Mouse (Mus musculus): Measurements from ENCODE around the gene Sox11. TPM values are rescaled to one million over a fixed set of nuclear protein-coding genes. Genes with fewer than 3 reads are reported as not detected.

Gene Sox11
- total RNA-seq, 4 experiments from 2014 or later: 0.03 to 0.11 (median 0.08) TPM

DNA sequence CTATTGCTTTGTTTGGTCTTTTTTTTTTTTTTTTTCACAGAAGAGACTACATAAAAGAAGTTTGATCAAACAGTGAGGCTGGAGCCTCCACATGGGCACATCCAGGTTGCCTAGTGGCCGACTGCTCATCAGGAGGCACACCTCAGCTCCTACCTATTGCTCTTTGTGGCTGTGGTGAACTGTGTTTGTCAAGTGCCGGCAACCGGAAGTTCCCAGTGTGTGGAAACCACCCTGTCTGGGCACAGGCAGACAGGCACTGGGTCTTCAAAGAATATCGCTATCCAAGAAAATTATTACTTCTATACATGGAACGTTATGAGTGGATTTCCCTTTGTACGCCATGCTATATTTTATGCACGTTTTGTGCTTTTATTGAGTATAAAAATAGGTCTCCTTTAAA, 6.0 kb downstream of the Sox11 start:
- no peak for DNase-seq

DNA sequence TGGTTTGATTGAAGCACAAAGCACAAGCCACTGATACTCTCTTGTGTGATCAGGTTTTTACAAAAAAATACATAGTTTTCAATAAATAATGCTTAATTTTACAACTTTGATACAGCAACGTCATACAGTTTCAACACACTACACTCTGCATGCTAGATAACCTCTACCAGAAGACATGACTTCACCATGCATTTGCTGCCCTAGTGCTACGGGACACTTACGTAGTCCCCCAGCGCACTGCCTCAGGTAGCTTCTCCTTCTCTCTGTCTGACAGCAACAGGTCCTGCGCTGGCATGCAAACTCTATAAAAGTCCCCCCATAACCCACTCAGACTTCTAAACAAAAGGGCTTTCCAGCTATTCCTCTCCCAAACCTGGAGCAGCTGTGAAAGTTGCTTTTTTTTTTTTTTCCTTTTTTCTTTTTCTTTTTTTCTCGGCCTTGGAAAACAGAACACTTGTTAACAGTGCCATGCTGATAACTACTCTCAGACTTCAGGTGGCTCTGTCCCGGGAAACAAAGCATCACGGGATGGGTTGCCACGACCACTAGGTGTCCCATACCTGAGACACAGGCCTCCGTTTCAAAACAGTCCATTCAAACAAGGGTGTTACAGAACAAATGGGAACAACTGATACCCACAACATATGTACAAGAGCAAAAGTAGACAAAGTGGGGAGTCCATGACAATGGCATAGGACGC, 6.9 kb downstream of the Sox11 start:
- DNase-seq: no peak

DNA sequence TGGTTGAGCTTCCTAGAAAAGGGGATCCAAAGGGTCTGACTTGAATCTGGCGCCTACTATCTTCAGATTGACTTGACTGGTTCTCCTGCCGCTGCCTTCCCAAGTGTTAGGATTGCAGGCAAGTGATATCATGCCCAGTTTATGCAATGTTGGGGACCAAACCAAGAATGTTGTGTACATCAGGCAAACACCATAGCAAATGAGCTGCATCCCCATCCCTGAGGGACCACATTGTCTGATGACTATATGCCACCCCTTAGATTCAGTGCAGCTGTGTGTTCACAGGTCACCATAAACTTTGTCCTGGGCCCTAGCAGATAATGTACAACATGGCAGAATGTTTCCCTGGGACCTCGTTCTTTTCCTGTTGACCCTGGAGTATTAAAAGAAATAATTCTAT, 8.8 kb downstream of the Sox11 start:
- no peak for DNase-seq

DNA sequence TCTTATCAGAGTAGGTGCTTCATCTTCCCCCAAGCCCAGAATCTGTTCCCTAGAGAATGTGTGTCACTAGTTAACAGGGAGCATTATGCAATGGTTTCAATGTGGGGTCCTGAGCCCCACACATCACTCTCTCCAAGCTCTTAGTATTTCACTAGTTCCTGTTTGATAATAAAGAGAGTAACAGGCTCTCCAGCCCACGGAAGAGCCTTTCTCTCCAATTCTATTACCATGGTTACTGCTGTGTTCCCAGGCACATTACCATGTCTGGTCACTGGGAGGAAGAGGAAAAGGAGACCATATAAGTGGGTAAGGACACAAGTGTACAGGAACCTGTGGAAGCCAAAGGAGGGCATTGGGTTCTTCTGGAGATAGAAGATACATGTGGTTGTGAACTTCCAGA, 19.0 kb downstream of the Sox11 start:
- DNase-seq: no peak

DNA sequence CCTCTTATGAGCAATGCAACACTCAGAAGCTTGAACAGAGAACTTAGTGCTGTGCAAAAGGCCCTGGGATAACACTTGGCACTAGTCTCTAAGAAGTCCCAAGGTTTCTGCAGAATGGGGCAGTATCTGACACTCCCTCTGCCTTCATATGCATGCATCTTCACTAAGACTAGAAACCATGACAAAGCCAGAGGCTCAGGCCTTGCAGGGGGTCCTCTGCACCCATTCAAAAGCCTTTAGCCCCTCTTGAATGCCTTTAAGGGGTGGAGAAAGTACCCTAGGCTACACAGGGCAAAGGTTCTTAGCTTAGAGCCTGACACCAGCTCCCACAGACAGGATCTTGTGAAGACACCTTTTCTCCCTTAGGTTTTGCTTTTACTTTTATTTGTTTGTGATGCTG, 21.7 kb downstream of the Sox11 start:
- no peak for DNase-seq

DNA sequence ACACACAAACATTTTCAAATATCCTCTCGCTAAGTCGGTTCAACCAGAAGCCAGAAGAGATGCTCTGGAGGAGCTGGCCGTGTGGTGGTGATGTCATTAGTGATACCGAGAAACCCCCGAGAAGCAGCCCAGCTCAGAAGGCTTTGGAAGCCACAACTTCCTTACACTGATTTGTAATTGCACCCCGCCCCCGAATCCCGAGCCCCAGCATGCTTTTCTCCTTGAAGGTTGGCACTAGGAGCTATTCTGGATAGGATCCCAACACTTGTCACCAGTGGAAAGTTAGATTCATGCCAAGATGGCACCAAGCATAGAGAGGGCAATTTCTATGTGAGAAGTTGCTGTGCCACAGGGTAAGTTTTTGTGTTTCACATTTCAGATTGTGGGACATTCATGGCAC, 29.4 kb downstream of the Sox11 start:
- no peak for DNase-seq

DNA sequence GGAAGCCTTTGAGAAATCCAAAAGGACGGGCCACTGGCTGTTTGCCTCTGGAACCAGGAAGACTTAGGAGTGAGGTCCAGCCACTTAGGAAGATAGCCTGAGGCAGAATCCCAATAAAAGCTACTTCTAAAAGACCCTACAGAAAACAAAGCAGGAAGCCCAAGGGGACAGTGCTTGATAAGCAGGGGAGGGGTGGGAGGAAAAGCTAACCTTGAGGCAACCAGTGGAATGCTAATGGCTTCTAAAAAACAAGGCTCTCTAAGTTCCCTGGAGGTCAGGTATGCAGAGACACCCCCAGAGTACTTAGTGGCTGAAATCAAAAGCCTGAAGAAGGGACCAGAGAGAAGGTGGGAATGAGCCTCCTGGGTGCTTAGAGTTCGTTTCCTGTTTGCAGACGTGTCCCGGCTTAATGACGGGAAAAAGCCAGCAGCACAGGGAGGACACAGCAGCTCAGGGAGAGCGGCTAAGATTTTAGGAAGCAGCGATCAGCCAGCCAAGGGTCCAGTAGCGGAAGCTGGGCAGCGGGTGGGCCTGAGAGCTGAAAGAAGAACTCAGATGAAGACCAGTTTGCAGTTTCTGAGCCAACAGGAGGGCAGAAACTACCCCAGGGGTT, 30.4 kb downstream of the Sox11 start:
- no peak for DNase-seq

DNA sequence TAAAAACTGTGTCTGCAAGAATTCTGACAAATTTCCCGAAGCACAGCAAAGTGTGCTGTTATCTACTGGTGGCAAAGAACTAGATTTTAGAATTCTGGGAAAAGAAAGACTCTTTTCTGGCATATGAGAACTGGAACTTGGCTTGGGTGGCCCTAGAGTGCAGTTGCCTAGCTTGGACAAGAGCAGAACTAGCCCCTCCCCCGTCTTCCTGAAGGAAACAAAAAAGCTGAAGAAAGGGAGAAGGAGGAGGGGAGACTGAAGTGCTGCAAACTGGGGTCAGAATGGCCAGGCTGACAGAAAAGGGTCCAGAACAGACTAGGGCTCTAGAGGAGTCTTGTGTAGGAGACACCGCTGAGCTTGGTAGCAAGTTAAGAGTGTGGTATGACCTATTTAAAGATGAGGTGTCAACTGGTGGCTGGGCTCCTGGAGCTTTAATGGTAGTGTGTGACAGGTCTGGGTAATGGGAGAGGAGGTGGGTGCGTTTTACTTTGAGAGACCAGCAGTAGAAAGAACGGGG, 31.0 kb downstream of the Sox11 start:
- no peak for DNase-seq

DNA sequence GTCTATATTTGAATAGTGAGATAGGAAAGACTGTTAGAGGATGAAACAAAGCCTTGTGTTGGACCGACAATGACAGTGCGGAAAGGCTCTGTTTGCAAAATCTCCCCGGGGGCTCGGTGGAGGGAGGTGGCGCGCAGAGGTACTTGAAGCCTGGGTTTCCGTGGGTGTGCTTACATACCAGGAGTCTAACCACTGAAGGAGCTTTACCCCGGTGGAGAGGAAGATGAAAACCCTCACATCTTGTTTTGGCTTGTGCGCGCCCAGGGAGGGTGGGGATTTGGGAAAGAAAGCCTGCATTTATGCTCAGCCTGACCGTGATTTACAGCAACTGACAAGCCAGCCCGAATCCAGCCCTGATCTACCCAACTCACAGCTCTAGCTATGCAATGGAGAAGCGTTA, 31.7 kb downstream of the Sox11 start:
- DNase-seq: no peak

DNA sequence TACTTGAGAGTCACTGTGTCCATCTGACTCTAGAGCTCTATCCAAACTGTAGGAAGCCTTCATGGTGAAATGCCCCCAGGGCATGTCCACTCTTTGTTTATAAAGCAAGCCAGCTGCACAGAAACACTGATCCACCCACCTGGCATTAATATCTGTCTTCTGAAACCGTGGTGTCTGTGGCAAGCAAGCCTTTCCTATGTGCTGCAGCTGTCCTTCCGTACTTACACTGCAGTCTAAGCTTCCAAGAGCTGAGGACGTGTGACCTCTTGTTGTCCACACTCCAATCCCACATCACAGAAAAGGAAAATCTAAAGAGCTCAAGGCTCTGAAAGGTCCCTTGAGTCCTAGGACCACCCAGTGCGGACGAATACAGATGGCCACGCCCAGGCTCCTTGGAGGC, 32.4 kb downstream of the Sox11 start:
- DNase-seq: no peak

DNA sequence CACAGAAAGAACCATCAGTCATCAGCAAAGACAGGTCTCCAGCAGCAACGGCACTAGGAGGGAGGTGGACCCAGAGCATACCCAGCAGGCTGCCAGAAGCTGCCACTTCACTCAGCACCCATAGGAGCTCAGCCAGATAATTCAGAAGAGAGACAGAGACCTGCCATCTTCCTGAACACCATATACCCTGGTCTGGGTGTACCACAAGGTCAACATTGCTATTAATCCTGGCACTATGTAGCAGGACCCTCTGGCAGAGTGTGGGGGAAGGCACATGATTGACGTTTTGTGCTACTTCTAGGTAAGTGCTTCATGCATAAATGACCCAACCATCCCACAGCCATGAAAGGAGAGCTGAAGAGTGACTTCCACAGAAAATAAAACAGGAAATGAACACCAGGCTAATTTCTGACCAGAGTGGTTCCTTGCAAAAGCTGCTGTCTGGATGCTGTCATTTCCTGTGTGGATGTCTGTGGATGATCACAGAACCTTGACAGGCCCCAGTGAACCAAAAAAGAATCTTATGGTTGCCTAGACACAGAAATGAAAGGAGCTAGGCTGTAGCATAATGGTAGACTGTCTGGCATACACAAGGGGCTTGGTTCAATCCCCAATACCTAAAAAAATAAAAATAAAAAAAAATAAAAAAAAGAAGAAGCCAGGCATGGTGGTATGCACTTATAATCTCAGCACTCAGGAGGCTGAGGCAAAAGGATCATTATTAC, 37.5 kb downstream of the Sox11 start:
- DNase-seq: no peak

DNA sequence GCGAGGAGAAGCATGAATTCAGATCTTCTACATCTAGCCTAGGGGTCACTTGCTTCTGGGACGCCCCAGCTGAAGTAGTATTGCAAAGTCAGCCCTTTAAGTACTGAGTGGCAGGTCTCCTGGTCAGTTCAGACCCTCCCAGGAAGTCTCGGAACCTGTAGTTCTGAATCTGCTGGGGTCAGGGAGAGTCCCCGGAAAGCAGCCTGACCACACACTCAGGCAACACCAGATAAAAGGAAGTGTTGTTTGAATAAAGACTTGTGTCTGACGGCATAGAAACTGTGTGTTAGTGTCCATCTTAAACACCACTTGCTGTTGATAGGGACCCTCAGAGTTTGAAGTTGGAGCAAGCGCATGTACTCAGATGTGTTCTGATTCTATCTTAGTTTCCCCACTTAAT, 39.2 kb downstream of the Sox11 start:
- DNase-seq: no peak

DNA sequence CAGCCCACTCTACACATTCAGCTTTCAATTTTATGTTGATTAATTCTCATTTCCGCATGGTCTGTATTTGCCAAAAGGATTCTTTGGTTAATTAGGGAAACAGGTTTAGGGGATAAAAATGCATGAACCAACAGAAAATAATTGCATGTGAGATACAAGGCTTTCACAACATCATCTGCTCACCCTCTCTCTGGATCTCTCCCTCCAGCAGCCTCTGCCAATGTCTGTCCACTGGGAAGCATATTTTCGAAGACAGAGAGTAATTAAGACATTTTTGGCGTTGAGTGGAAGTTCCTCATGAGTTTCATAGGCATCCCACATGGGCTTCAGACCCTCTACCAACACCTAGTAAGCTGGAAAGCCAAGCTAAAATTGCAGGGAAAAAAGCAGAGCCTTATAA, 43.7 kb downstream of the Sox11 start:
- DNase-seq: no peak

DNA sequence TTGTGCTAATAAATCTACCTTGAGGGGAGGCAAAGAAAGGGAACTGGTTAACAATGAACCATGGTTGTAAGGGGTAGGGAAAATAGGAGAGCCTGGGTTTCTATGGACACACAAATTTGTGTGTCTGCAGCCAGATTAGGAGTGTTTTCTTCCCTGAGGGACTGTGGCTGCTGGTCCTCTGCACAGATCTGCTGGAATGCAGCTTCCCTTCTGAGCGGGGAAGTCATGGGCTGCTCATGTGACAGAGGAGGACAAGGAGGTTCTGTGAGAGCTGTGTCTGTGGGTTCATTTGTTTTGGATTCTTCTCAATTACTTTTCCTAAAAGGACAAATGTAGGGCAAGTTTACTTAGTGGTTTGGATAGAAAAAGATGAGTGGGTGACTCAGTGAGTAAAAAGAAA, 48.2 kb downstream of the Sox11 start:
- no peak for DNase-seq

DNA sequence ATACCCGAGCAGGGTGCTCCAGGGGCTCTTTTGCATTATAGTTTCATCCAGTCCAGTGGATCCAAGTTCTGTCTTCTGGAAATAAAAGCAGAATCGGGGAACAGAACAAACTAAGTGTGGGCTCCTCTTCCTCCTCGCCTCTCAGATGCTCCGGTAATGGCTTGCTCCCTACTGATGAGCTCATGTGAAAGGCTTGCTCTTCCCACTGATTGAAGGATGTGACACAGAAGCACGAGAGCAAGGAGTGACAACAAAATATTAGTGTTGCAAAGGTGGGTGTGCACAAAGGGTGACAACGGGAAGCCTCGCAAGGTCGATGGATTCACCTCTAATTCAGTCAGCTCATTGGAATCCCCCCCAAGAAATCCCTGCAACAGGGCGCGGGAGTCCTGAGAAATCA, 48.6 kb downstream of the Sox11 start:
- DNase-seq: no peak

DNA sequence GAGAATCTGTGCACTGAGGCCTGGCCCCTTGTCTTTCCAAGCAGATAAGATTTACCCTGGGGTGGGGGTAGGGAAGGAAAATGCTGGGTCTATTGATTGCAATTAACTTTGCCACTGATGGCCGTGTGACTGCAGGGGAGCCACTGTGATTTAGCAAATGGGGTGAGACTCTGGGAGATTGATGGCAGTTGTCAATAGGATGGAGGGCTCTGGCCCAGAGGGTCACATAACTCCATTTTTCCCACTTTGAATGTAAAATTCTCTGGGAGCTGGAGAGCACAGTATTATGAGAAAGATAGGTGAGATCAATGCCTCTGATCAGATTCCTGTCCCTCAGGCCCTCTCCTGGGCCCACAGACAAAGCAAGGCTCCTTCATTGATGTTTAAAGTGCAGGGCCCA, 49.2 kb downstream of the Sox11 start:
- DNase-seq: no peak
